Mouse (Mus musculus) forebrain, postnatal 0 days (tissue): ENCODE measurements at regions not wholly inside any gene's neighbourhood (a gene's known extent, or its start where the extent isn't known, plus 50 kb on each side); places are given as distances from the start of the nearest gene placed in this dataset.

ENCODE experiments used
- ATAC-seq: fragments of 200-750 bp; cut with Nextera tagmentation; 2 replicates; pipeline ENCODE4 v1.8.0; 2017; ENCODE audit warnings: mild to moderate bottlenecking, moderate library complexity
- DNase-seq: peaks from one replicate; pipeline ENCODE4 v3.0.0-alpha.2; 2015
- H3K27ac ChIP-seq: fragments of 300-500 bp; sonication (generic); 2 replicates; pipeline ENCODE4 v1.5.1; 2014; ENCODE audit warnings: low read depth, mild to moderate bottlenecking, antibody characterized with exemption, low read length, moderate library complexity, mixed read lengths
- H3K27me3 ChIP-seq: fragments of 300-500 bp; sonication (generic); 2 replicates; pipeline ENCODE4 v1.6.1; 2014; ENCODE audit warnings: mild to moderate bottlenecking, low read length, mixed read lengths; ENCODE audit not compliant: insufficient read depth
- H3K36me3 ChIP-seq: fragments of 300-500 bp; sonication (generic); 2 replicates; pipeline ENCODE4 v1.6.1; 2014; ENCODE audit warnings: mild to moderate bottlenecking, moderate library complexity; ENCODE audit not compliant: insufficient read depth
- H3K4me1 ChIP-seq: fragments of 300-500 bp; sonication (generic); 2 replicates; pipeline ENCODE4 v1.6.1; 2014; ENCODE audit warnings: antibody characterized with exemption; ENCODE audit not compliant: insufficient read depth
- H3K4me2 ChIP-seq: fragments of 300-500 bp; sonication (generic); 2 replicates; pipeline ENCODE4 v1.6.1; 2014; ENCODE audit warnings: low read depth, mild to moderate bottlenecking, moderate library complexity
- H3K4me3 ChIP-seq: fragments of 300-500 bp; sonication (generic); 2 replicates; pipeline ENCODE4 v1.5.1; 2014; ENCODE audit warnings: low read depth, low read length, mixed read lengths
- H3K9ac ChIP-seq: fragments of 300-500 bp; sonication (generic); 2 replicates; pipeline ENCODE4 v1.6.1; 2014; ENCODE audit warnings: mild to moderate bottlenecking
- H3K9me3 ChIP-seq: fragments of 300-500 bp; sonication (generic); 2 replicates; pipeline ENCODE4 v1.6.1; 2016; ENCODE audit warnings: low read length
- CTCF ChIP-seq: sonication (generic); IDR thresholded peaks from 2 replicates; pipeline ENCODE4 v1.5.1; 2016; ENCODE audit warnings: antibody characterized with exemption, control low read depth, low read depth
- WGBS: fragments of 180-500 bp; shearing (Covaris S2); extraction: QIAGEN DNeasy Blood & Tissue Kit; methylation state at CpG from one replicate; pipeline ENCODE4 v1.1.7; 2014; 5-methylcytosine and 5-hydroxymethylcytosine counted together

DNA sequence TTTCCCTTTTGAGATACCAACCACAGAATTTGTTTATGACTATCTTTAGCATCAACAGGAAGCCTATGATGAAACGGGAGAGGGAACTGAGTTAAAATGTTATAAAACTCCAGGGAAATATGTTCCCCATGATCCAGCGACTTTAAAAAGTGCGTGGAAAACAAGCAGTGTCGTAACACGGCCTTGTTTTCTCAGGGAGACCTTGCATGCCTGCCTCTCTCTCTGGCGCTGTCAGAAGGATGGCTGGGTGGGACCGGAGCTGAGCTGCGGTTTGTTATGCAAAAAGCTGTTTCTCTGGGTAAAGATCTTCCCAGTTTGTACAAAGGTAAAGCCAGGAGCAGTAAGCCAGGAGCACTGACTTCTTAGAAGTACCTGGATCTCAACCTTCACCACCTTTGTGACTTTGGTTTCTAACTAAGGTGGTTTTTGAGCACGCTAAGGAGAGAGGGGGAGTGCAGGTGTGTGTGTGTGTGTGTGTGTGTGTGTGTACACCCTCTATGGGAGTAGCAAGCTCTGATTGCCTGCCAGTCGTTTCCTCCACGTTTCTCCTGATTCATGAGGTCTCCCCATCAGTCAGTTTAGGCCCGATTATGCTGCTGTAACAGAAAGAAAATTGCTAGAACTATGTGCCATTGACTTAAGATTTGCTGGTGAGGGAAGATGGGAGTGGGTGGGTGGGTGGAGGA is 107.3 kb upstream of the Rap1b start:
- WGBS, result 34% methylated on average over 12 of the region's 12 CpGs
- no peak for TF ChIP-seq CTCF
- no peak overlapping the region for H3K4me2 ChIP-seq
- ATAC-seq (no peak), DNase-seq (no peak)
- no peak overlapping the region for H3K9ac ChIP-seq
- no peaks in the 10 kb centered on the region for H3K27me3 ChIP-seq
- no peak overlapping the region for H3K27ac ChIP-seq
- H3K9me3 ChIP-seq, result no peaks in the 10 kb centered on the region
- no peak overlapping the region for H3K4me3 ChIP-seq
- H3K36me3 ChIP-seq, result no peaks in the 10 kb centered on the region
- H3K4me1 ChIP-seq, result no peaks in the 10 kb centered on the region

GRCm38 (mm10) chr10:117956174-117956950 is 110.5 kb upstream of the Rap1b start:
- DNase-seq (no peak), ATAC-seq (no peak)
- no peaks in the 10 kb centered on the region for H3K27me3 ChIP-seq
- H3K27ac ChIP-seq, result no peak overlapping the region
- no peak overlapping the region for H3K4me2 ChIP-seq
- TF ChIP-seq CTCF, result no peak
- H3K4me1 ChIP-seq, result no peaks in the 10 kb centered on the region
- H3K9ac ChIP-seq, result no peak overlapping the region
- H3K4me3 ChIP-seq, result no peak overlapping the region
- WGBS, result 87% methylated on average over 17 of the region's 17 CpGs
- no peaks in the 10 kb centered on the region for H3K9me3 ChIP-seq
- H3K36me3 ChIP-seq, result no peaks in the 10 kb centered on the region

- WGBS, result 68% methylated on average over 6 of the region's 6 CpGs
- no peak overlapping the region for H3K4me2 ChIP-seq
- no peaks in the 10 kb centered on the region for H3K4me1 ChIP-seq
- H3K36me3 ChIP-seq, result no peaks in the 10 kb centered on the region
- no peaks in the 10 kb centered on the region for H3K27me3 ChIP-seq
- no peak overlapping the region for H3K9ac ChIP-seq
- no peak overlapping the region for H3K27ac ChIP-seq
- ATAC-seq (no peak), DNase-seq (no peak)
- no peaks in the 10 kb centered on the region for H3K9me3 ChIP-seq
- H3K4me3 ChIP-seq, result no peak overlapping the region
- TF ChIP-seq CTCF, result no peak
These were observed 128.9 kb upstream of the Rap1b start for GRCm38 (mm10) chr10:117974706-117975105.

DNA sequence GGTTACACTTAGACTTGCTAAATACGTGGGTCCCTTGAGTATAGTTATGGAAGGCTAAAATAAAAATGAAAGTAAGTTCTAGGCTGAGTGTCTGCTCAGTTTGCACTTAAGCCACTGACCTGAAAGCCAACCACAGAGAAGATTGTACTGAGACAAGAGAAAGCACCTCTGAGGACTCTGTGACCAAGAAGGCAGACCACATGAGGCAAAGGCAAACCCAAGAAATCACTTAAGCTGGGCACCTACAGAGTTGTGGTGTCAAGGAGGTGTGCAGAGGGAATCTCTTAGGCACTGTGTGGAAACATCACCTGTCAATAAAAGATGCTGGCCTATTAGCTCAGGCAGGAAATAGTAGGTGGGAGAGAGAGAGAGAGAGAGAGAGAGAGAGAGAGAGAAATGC is 129.6 kb upstream of the Rap1b start:
- no peaks in the 10 kb centered on the region for H3K36me3 ChIP-seq
- H3K27ac ChIP-seq, result no peak overlapping the region
- DNase-seq (no peak), ATAC-seq (no peak)
- no peaks in the 10 kb centered on the region for H3K9me3 ChIP-seq
- TF ChIP-seq CTCF, result no peak
- no peaks in the 10 kb centered on the region for H3K4me1 ChIP-seq
- no peak overlapping the region for H3K9ac ChIP-seq
- no peak overlapping the region for H3K4me3 ChIP-seq
- H3K4me2 ChIP-seq, result no peak overlapping the region
- no peaks in the 10 kb centered on the region for H3K27me3 ChIP-seq
- 88% methylated on average over 1 of the region's 1 CpGs for WGBS

DNA sequence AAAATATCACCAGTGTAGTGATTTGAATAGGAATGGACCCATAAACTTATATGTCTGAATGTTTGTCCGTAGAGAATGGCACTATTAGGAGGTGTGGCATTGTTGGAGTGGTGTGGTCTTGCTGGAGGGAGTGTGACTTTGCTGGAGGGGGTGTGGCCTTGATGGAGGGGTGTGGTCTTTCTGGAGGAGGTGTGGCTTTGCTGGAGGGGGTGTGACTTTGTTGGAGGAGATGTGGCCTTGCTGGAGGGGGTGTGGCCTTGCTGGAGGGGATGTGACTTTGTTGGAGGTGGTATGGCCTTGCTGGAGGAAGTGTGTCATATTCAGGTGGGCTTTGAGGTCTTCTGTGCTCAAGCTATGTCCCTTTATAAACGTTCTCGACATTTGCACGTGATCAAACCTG is 133.3 kb upstream of the Rap1b start:
- Histone ChIP-seq H3K9me3 (no peaks in the 10 kb centered on the region), H3K4me3 (no peak overlapping the region), H3K36me3 (no peaks in the 10 kb centered on the region), H3K9ac (no peak overlapping the region), H3K27ac (no peak overlapping the region), H3K4me1 (no peaks in the 10 kb centered on the region; the same call in 1 of the 2 replicates), H3K4me2 (no peak overlapping the region), H3K27me3 (no peaks in the 10 kb centered on the region)
- 95% methylated on average over 4 of the region's 4 CpGs for whole genome bisulfite sequencing
- TF ChIP-seq CTCF, result no peak
- DNase-seq (no peak), ATAC-seq (no peak)

DNA sequence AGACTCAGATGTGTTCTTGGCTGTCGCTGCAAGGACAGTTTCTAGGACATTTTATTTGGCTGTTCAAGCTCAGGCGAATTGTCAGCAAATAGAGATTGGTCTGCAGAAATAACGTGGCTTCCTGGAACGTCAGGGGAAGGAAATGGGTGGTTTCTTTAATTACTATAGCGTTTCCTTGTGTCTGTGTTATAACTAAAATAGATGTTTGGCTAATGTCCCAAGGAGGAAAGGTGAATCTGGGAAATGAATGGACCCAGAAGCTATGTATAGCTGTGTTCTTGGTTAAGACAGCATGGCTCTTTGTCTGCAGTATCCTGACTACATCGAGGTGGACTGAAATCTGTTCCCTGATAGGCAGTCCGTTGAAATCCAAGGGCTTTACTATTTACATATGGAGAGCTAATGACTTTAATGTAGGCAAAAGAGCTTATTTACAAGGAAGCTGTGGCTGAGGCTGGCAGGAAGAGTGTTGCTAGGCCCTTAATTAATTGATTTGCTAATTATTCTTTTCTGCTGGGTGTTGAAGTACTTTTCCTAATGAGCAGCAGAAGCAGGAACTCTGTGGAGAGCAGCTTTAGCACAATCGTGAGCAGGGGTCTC is 136.9 kb upstream of the Rap1b start:
- ATAC-seq (peak; percentile 76), DNase-seq (peak; percentile 58)
- no peaks in the 10 kb centered on the region for H3K9me3 ChIP-seq
- no peak overlapping the region for H3K4me3 ChIP-seq
- H3K9ac ChIP-seq, result no peak overlapping the region
- 0 out of 2 replicates have a peak overlapping the region, but pooled peaks have one; percentile 42 for H3K27ac ChIP-seq
- TF ChIP-seq CTCF, result no peak
- no peaks in the 10 kb centered on the region for H3K36me3 ChIP-seq
- WGBS, result 14% methylated on average over 8 of the region's 8 CpGs
- no peaks in the 10 kb centered on the region for H3K27me3 ChIP-seq
- no peaks in the 10 kb centered on the region; the same call in 1 of the 2 replicates for H3K4me1 ChIP-seq
- H3K4me2 ChIP-seq, result no peak overlapping the region

- no peaks in the 10 kb centered on the region for H3K9me3 ChIP-seq
- no peak overlapping the region for H3K9ac ChIP-seq
- H3K4me1 ChIP-seq, result no peaks in the 10 kb centered on the region; the same call in 1 of the 2 replicates
- 0 out of 2 replicates have a peak overlapping the region, but pooled peaks have one; percentile 42 for H3K27ac ChIP-seq
- no peaks in the 10 kb centered on the region for H3K36me3 ChIP-seq
- no peak overlapping the region for H3K4me2 ChIP-seq
- no peaks in the 10 kb centered on the region for H3K27me3 ChIP-seq
- DNase-seq, result no peak
- no peak for ATAC-seq
- 69% methylated on average over 8 of the region's 8 CpGs for WGBS
- TF ChIP-seq CTCF, result no peak
- H3K4me3 ChIP-seq, result no peak overlapping the region
These were observed 137.4 kb upstream of the Rap1b start for GRCm38 (mm10) chr10:117983271-117983670.
